Mouse (Mus musculus) midbrain, embryonic 10.5 days (tissue): Measurements from ENCODE around the gene Galnt10. TPM values are rescaled to one million over a fixed set of nuclear protein-coding genes. Genes with fewer than 3 reads are reported as not detected.
A peak's percentile ranks its signal among the peaks of the same experiment; 100 is the strongest.

Experiments used
- DNase-seq: peaks from one replicate; pipeline ENCODE4 v3.0.0-alpha.2; 2017; ENCODE audit warnings: low spot score
- H3K27ac ChIP-seq: fragments of 300-500 bp; sonication (generic); replicated peaks from 2 replicates; pipeline ENCODE4 v1.5.1; 2016; ENCODE audit warnings: mild to moderate bottlenecking
- H3K27me3 ChIP-seq: fragments of 300-500 bp; sonication (generic); 2 replicates; pipeline ENCODE4 v1.6.1; 2016; ENCODE audit warnings: low read depth, mild to moderate bottlenecking; ENCODE audit not compliant: poor library complexity, severe bottlenecking
- H3K36me3 ChIP-seq: fragments of 300-500 bp; sonication (generic); 2 replicates; pipeline ENCODE4 v1.6.1; 2016; ENCODE audit warnings: mild to moderate bottlenecking, moderate library complexity
- H3K4me1 ChIP-seq: fragments of 300-500 bp; sonication (generic); 2 replicates; pipeline ENCODE4 v1.6.1; 2016
- H3K4me3 ChIP-seq: fragments of 300-500 bp; sonication (generic); 2 replicates; pipeline ENCODE4 v1.5.1; 2016; ENCODE audit warnings: mild to moderate bottlenecking, moderate library complexity
- H3K9me3 ChIP-seq: fragments of 300-500 bp; sonication (generic); replicated peaks from 2 replicates; pipeline ENCODE4 v1.6.1; 2016; ENCODE audit warnings: mild to moderate bottlenecking
- WGBS: fragments of 180-500 bp; shearing (Covaris S2); methylation state at CpG from one replicate; pipeline ENCODE4 v1.1.7; 2016; 5-methylcytosine and 5-hydroxymethylcytosine counted together
- polyA plus RNA-seq: library from polyadenylated mRNA; unstranded; fragments of >200 nt; fragmentation: Nextera tagmentation; extraction: Ambion mirVana; gene quantifications from 2 replicates; pipeline ENCODE4 v1.2.1, GENCODE M21; 2016

Gene Galnt10
- polyA plus RNA-seq, 1 experiment from 2014 or later, result 30.7 TPM

GRCm38 (mm10) chr11:57663271-57663670 lies 18.0 kb downstream of the Galnt10 start:
- no peak for DNase-seq
- Histone ChIP-seq H3K4me1 (peaks cover 28% of the 10 kb centered on the region), H3K27me3 (no peaks in the 10 kb centered on the region), H3K9me3 (no peaks in the 10 kb centered on the region), H3K27ac (no peak overlapping the region), H3K4me3 (no peak overlapping the region), H3K36me3 (0 out of 2 replicates have a peak, but pooled peaks cover 8% of the 10 kb centered on the region)
- WGBS, result 90% methylated on average over 12 of the region's 12 CpGs

GRCm38 (mm10) chr11:57664741-57665140 lies 19.5 kb downstream of the Galnt10 start:
- no peak for DNase-seq
- H3K4me3 ChIP-seq, result no peak overlapping the region
- 0 out of 2 replicates have a peak, but pooled peaks cover 5% of the 10 kb centered on the region for H3K36me3 ChIP-seq
- no peaks in the 10 kb centered on the region for H3K9me3 ChIP-seq
- no peak overlapping the region for H3K27ac ChIP-seq
- H3K4me1 ChIP-seq, result peaks cover 28% of the 10 kb centered on the region
- H3K27me3 ChIP-seq, result no peaks in the 10 kb centered on the region
- 88% methylated on average over 5 of the region's 5 CpGs for WGBS

- H3K27ac ChIP-seq, result no peak overlapping the region
- no peaks in the 10 kb centered on the region; the same call in 1 of the 2 replicates for H3K27me3 ChIP-seq
- H3K4me3 ChIP-seq, result no peak overlapping the region
- 95% methylated on average over 8 of the region's 8 CpGs for WGBS
- DNase-seq, result no peak
- no peaks in the 10 kb centered on the region for H3K9me3 ChIP-seq
- H3K36me3 ChIP-seq, result no peaks in the 10 kb centered on the region
- peaks cover 32% of the 10 kb centered on the region for H3K4me1 ChIP-seq
These were observed 23.0 kb downstream of the Galnt10 start for GRCm38 (mm10) chr11:57668271-57668670.

- Histone ChIP-seq H3K9me3 (no peaks in the 10 kb centered on the region), H3K4me3 (no peak overlapping the region), H3K27me3 (no peaks in the 10 kb centered on the region; the same call in 1 of the 2 replicates), H3K4me1 (peaks cover 34% of the 10 kb centered on the region), H3K36me3 (no peaks in the 10 kb centered on the region), H3K27ac (no peak overlapping the region)
- 83% methylated on average over 6 of the region's 6 CpGs for WGBS
- DNase-seq, result no peak
These were observed 24.3 kb downstream of the Galnt10 start for GRCm38 (mm10) chr11:57669522-57669921.

- no peaks in the 10 kb centered on the region; the same call in 1 of the 2 replicates for H3K27me3 ChIP-seq
- DNase-seq, result no peak
- no peak overlapping the region for H3K4me3 ChIP-seq
- H3K4me1 ChIP-seq, result peaks cover 34% of the 10 kb centered on the region
- peak overlapping the region; percentile 61; the same call in 1 of the 2 replicates for H3K27ac ChIP-seq
- no peaks in the 10 kb centered on the region for H3K36me3 ChIP-seq
- WGBS, result 13% methylated on average over 5 of the region's 5 CpGs
- no peaks in the 10 kb centered on the region for H3K9me3 ChIP-seq
These were observed 26.0 kb downstream of the Galnt10 start for GRCm38 (mm10) chr11:57671120-57671697.

GRCm38 (mm10) chr11:57671797-57672196 lies 26.6 kb downstream of the Galnt10 start:
- Histone ChIP-seq H3K27ac (peak overlapping the region; percentile 61; the same call in 1 of the 2 replicates), H3K27me3 (no peaks in the 10 kb centered on the region; the same call in 1 of the 2 replicates), H3K36me3 (no peaks in the 10 kb centered on the region), H3K9me3 (no peaks in the 10 kb centered on the region), H3K4me3 (no peak overlapping the region), H3K4me1 (peaks cover 34% of the 10 kb centered on the region)
- no peak for DNase-seq
- 50% methylated on average over 10 of the region's 10 CpGs for WGBS

- Histone ChIP-seq H3K9me3 (no peaks in the 10 kb centered on the region), H3K36me3 (peaks cover 5% of the 10 kb centered on the region), H3K4me3 (no peak overlapping the region), H3K4me1 (peaks cover 33% of the 10 kb centered on the region), H3K27me3 (no peaks in the 10 kb centered on the region; the same call in 1 of the 2 replicates), H3K27ac (no peak overlapping the region)
- 90% methylated on average over 9 of the region's 9 CpGs for WGBS
- DNase-seq, result no peak
These were observed 27.8 kb downstream of the Galnt10 start for GRCm38 (mm10) chr11:57672995-57673394.

GRCm38 (mm10) chr11:57673977-57674687 lies 28.9 kb downstream of the Galnt10 start:
- no peaks in the 10 kb centered on the region; the same call in 1 of the 2 replicates for H3K9me3 ChIP-seq
- peaks cover 16% of the 10 kb centered on the region for H3K36me3 ChIP-seq
- H3K27ac ChIP-seq, result peak overlapping the region; percentile 64
- H3K4me3 ChIP-seq, result no peak overlapping the region
- H3K27me3 ChIP-seq, result no peaks in the 10 kb centered on the region; the same call in 1 of the 2 replicates
- no peak for DNase-seq
- 80% methylated on average over 12 of the region's 12 CpGs for WGBS
- H3K4me1 ChIP-seq, result peaks cover 38% of the 10 kb centered on the region

GRCm38 (mm10) chr11:57677261-57677660 lies 32.0 kb downstream of the Galnt10 start:
- DNase-seq, result no peak
- H3K27ac ChIP-seq, result no peak overlapping the region
- H3K4me3 ChIP-seq, result no peak overlapping the region
- H3K36me3 ChIP-seq, result peaks cover 25% of the 10 kb centered on the region
- WGBS, result 78% methylated on average over 3 of the region's 3 CpGs
- H3K4me1 ChIP-seq, result peaks cover 38% of the 10 kb centered on the region
- H3K9me3 ChIP-seq, result no peaks in the 10 kb centered on the region; the same call in 1 of the 2 replicates
- no peaks in the 10 kb centered on the region; the same call in 1 of the 2 replicates for H3K27me3 ChIP-seq

GRCm38 (mm10) chr11:57682589-57682988 lies 37.3 kb downstream of the Galnt10 start:
- H3K27me3 ChIP-seq, result peaks cover 8% of the 10 kb centered on the region; the same call in 1 of the 2 replicates
- H3K4me1 ChIP-seq, result peaks cover 79% of the 10 kb centered on the region
- WGBS, result 42% methylated on average over 7 of the region's 7 CpGs
- H3K27ac ChIP-seq, result no peak overlapping the region
- no peak overlapping the region for H3K4me3 ChIP-seq
- H3K9me3 ChIP-seq, result no peaks in the 10 kb centered on the region; the same call in 1 of the 2 replicates
- H3K36me3 ChIP-seq, result peaks cover 24% of the 10 kb centered on the region
- peak; percentile 35 for DNase-seq

GRCm38 (mm10) chr11:57683125-57683524 lies 37.9 kb downstream of the Galnt10 start:
- H3K4me3 ChIP-seq, result no peak overlapping the region
- peak overlapping the region; percentile 29; the same call in 1 of the 2 replicates for H3K27ac ChIP-seq
- no peak for DNase-seq
- peaks cover 18% of the 10 kb centered on the region for H3K36me3 ChIP-seq
- H3K27me3 ChIP-seq, result peaks cover 8% of the 10 kb centered on the region; the same call in 1 of the 2 replicates
- no peaks in the 10 kb centered on the region; the same call in 1 of the 2 replicates for H3K9me3 ChIP-seq
- 88% methylated on average over 12 of the region's 12 CpGs for WGBS
- H3K4me1 ChIP-seq, result peaks cover 82% of the 10 kb centered on the region

GRCm38 (mm10) chr11:57683931-57684330 lies 38.7 kb downstream of the Galnt10 start:
- H3K4me1 ChIP-seq, result peaks cover 86% of the 10 kb centered on the region
- peaks cover 8% of the 10 kb centered on the region; the same call in 1 of the 2 replicates for H3K27me3 ChIP-seq
- DNase-seq, result no peak
- WGBS, result 81% methylated on average over 8 of the region's 8 CpGs
- no peak overlapping the region for H3K27ac ChIP-seq
- H3K36me3 ChIP-seq, result peaks cover 10% of the 10 kb centered on the region
- H3K4me3 ChIP-seq, result no peak overlapping the region
- no peaks in the 10 kb centered on the region; the same call in 1 of the 2 replicates for H3K9me3 ChIP-seq
